14 mouse cellular contexts compared by ENCODE assay signal in the genomic region with DNA sequence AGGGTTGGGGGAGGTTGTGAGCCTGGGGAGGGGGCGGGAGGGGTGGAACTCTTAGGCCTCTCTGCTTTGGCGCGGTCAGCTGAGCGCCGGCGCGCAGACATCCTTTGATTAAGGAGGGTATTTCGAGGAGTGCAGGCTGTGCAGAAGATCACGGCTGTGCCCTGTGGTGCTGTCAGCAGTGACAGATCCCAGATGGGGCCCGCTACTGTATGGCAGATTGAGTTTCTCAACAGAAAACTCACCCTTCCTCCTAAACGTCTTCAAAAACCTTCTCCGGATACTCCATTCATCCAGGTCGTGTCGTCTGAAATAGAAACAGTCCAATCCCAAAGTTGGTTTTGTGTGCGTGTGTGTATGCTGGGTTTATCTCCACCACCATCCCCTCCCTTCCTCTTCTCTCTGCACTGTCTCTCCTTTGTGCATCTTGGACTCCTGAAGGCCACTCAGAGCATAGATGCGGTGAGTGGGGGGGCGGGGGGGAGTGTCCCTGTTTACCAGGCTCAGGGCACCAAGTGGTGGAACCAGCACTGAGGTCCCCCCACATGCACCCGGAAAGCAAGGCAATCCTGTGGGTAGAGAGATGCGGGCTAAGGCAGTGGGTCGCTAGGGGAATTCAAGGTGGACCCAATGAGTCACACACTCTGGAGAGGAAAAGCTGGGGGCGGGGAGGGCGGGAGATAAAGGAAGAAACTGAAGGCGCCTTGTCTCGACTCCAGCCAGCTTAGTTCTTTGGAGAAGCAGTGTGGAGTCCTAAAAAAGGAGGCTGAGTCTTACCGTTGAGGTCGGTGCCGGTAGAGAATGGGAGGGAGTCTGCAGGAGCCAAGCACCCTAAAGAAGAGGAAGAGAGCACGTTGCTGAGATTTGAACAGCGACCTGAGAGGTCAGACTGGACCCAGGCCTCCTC. TPM values are rescaled to one million over a fixed set of nuclear protein-coding genes. Genes with fewer than 3 reads are reported as not detected.
A peak's percentile ranks its signal among the peaks of the same experiment; 100 is the strongest.
DNase-seq lines count a peak whose midpoint lies in the region; ATAC-seq and TF ChIP-seq lines count a peak whose summit lies in the region.
"Had no signal": no experiment of that assay in that cellular context is flagged by ENCODE, and none has a peak within 500 bp of the region (broad histone marks: within the 10 kb centered on the region; RNA-seq: fewer than 3 reads in every experiment).

No protein-coding gene starts in this region.

- peak; percentile 61 for ATAC-seq in heart, embryonic 14.5 days (ENCODE audit: insufficient number of reproducible peaks, insufficient read depth, low FRiP score, low read depth)
- no peak for ATAC-seq in limb, embryonic 14.5 days (ENCODE audit: low FRiP score, low read depth)
- ATAC-seq: forebrain, embryonic 16.5 days had no signal

- H3K4me2 ChIP-seq in heart, embryonic 14.5 days (ENCODE audit: low read length), result peak overlapping the region; percentile 80
- H3K4me2 ChIP-seq in limb, embryonic 14.5 days (replicated peaks; ENCODE audit: low read depth, low read length, severe bottlenecking), result peak overlapping the region; percentile 85

- 12% methylated on average over 29 of the region's 29 CpGs for WGBS in heart, adult 2 months
- under 1% methylated on average over 29 of the region's 29 CpGs for WGBS in heart, embryonic 14.5 days
- 3% methylated on average over 29 of the region's 29 CpGs for WGBS in limb, embryonic 14.5 days

- intact Hi-C loops in heart, adult 2 months (cut with DNase I), result loop anchor here (5.0 to 10.0 kb wide), 3 partner anchors 155 to 607 kb away; a partner anchor contains a TSS

- H3K4me1 ChIP-seq in heart, adult 2 months (ENCODE audit: control insufficient read depth, insufficient read depth, low read length), result peaks cover 3% of the 10 kb centered on the region
- H3K4me1 ChIP-seq in heart, embryonic 14.5 days (ENCODE audit: control insufficient read depth in 2 of 2, insufficient read depth in 2 of 2, low read length in 2 of 2), result peaks cover 8 to 36% of the 10 kb centered on the region in 2 experiments
- peaks cover 33% of the 10 kb centered on the region for H3K4me1 ChIP-seq in limb, embryonic 14.5 days (ENCODE audit: control insufficient read depth, insufficient read depth, low read length)

- TF ChIP-seq CTCF in heart, adult 2 months (IDR thresholded peaks at IDR 0.05), result no peak
- no peak for TF ChIP-seq CTCF in brain, embryonic 14.5 days (IDR thresholded peaks at IDR 0.05; ENCODE audit: borderline replicate concordance, extremely low read depth, insufficient read depth, insufficient read length)

- no peak for TF ChIP-seq EP300 in heart, adult 2 months (IDR thresholded peaks at IDR 0.05; ENCODE audit: insufficient read depth, low read depth, low read length)

- TF ChIP-seq POLR2A in heart, adult 2 months (IDR thresholded peaks at IDR 0.05; ENCODE audit: insufficient read depth, low read depth, low read length), result 0 out of 2 replicates have a peak, but pooled peaks have one; percentile 16
- no peak for TF ChIP-seq POLR2A in brain, embryonic 14.5 days (IDR thresholded peaks at IDR 0.05; ENCODE audit: borderline replicate concordance, extremely low read depth, insufficient read depth, insufficient read length, poor library complexity, severe bottlenecking)
- no peak for TF ChIP-seq POLR2A in limb, embryonic 14.5 days (IDR thresholded peaks at IDR 0.05; ENCODE audit: borderline replicate concordance, extremely low read depth, insufficient read depth, insufficient read length)

- H3K9ac ChIP-seq in heart, adult 2 months (ENCODE audit: low read depth, low read length), result peak overlapping the region; percentile 56
- H3K9ac ChIP-seq in heart, embryonic 14.5 days (ENCODE audit: low read length), result peak overlapping the region; percentile 100
- peak overlapping the region; percentile 62 for H3K9ac ChIP-seq in limb, embryonic 14.5 days (ENCODE audit: low read depth, low read length, severe bottlenecking)

- no peaks in the 10 kb centered on the region for H3K79me2 ChIP-seq in heart, adult 2 months (replicated peaks; ENCODE audit: control insufficient read depth, insufficient read depth, low read length)

- DNase-seq in heart, adult 2 months, result peak; percentile 35 to 52
- no peak for DNase-seq in heart, adult 9 months (ENCODE audit: low spot score in 2 of 2)
- DNase-seq in brain, embryonic 14.5 days (ENCODE audit: low read depth), result peak; percentile 33
- no peak for DNase-seq in limb, embryonic 14.5 days (ENCODE audit: low spot score)
- DNase-seq in lung, postnatal 4 days, result no peak
- DNase-seq in yolk sac, embryonic 10.5 days (ENCODE audit: low spot score), result no peak
- no peak for DNase-seq in c-Kit-positive CD71-positive TER-119-positive erythroid progenitor cells, embryonic 14.5 days (ENCODE audit: low spot score)
- DNase-seq: lung, postnatal 10 days had no signal

- peak overlapping the region; percentile 48 for H3K4me3 ChIP-seq in heart, adult 2 months
- H3K4me3 ChIP-seq in heart, embryonic 14.5 days (ENCODE audit: control insufficient read depth in 1 of 2, insufficient read depth in 1 of 2, low read depth in 1 of 2, low read length in 2 of 2), result peak overlapping the region; percentile 55 to 93
- peak overlapping the region; percentile 39 for H3K4me3 ChIP-seq in limb, embryonic 14.5 days (replicated peaks; ENCODE audit: low read length)

- no peaks in the 10 kb centered on the region for H3K36me3 ChIP-seq in heart, adult 2 months (ENCODE audit: control insufficient read depth, insufficient read depth, low read length)
- H3K36me3 ChIP-seq in heart, embryonic 14.5 days (ENCODE audit: control insufficient read depth, insufficient read depth, low read length), result peaks cover 5% of the 10 kb centered on the region
- H3K36me3 ChIP-seq in limb, embryonic 14.5 days (ENCODE audit: control insufficient read depth, insufficient read depth, low read length), result no peaks in the 10 kb centered on the region

- peaks cover 2% of the 10 kb centered on the region; the same call in 1 of the 2 replicates for H3K27me3 ChIP-seq in heart, adult 2 months (ENCODE audit: control insufficient read depth, insufficient read depth, low read length)
- no peaks in the 10 kb centered on the region for H3K27me3 ChIP-seq in heart, embryonic 14.5 days (ENCODE audit: control insufficient read depth, insufficient read depth, low read length)
- peaks cover 48% of the 10 kb centered on the region; the same call in 1 of the 2 replicates for H3K27me3 ChIP-seq in limb, embryonic 14.5 days (ENCODE audit: control insufficient read depth, insufficient read depth, low read length)

- H3K27ac ChIP-seq in heart, adult 2 months, result peak overlapping the region; percentile 87
- H3K27ac ChIP-seq in heart, embryonic 14.5 days (replicated peaks in 1 of 2; ENCODE audit: control insufficient read depth in 1 of 2, insufficient read depth in 1 of 2, low read depth in 2 of 2, low read length in 2 of 2), result peak overlapping the region; percentile 99 to 100
- peak overlapping the region; percentile 68 for H3K27ac ChIP-seq in limb, embryonic 14.5 days (replicated peaks; ENCODE audit: low read depth, low read length)
- H3K27ac ChIP-seq: kidney, postnatal 0 days had no signal

- no peaks in the 10 kb centered on the region for H3K9me3 ChIP-seq in heart, embryonic 14.5 days (ENCODE audit: control insufficient read depth, low read length)
- H3K9me3 ChIP-seq in limb, embryonic 14.5 days (ENCODE audit: control insufficient read depth, low read length), result no peaks in the 10 kb centered on the region

RNA-seq across cellular contexts. Expression of a gene that starts 11.2 kb away (rescaled TPM):
- total RNA-seq in heart, adult 2 months (2021), result 10 to 100 TPM; 62.1 to 63.9 TPM
- polyA plus RNA-seq in heart, adult 2 months (2012; rRNA removed), result 10.3 and 14.8 TPM in 2 replicates
- 0.07 and 0.29 TPM in 2 replicates for polyA plus RNA-seq in brain, embryonic 14.5 days (2012; rRNA removed)
- polyA plus RNA-seq in heart, embryonic 14.5 days (2014; fragmentation: Nextera tagmentation; extraction: Ambion mirVana), result 16.3 and 17.4 TPM in 2 replicates
- polyA plus RNA-seq in limb, embryonic 14.5 days (2012; rRNA removed), result 33.4 and 36.2 TPM in 2 replicates
- 9.8 and 13.5 TPM in 2 replicates for polyA plus RNA-seq in limb, embryonic 14.5 days (2014; fragmentation: Nextera tagmentation; extraction: Ambion mirVana)
- total RNA-seq: left cerebral cortex, adult 18-20 months; monocyte, adult 5-6 weeks had no signal
- polyA plus RNA-seq: C2C12; forebrain, embryonic 16.5 days; kidney, postnatal 0 days had no signal

Comparison
In these comparisons a context has a peak if more than half of its experiments do, and no peak if none do; other contexts are left out.
1. DNase-seq: peak in heart, adult 2 months (2 of 2) and brain, embryonic 14.5 days (single experiment); none in heart, adult 9 months (0 of 2), limb, embryonic 14.5 days (single experiment), lung, postnatal 4 days (0 of 2), yolk sac, embryonic 10.5 days (single experiment) and c-Kit-positive CD71-positive TER-119-positive erythroid progenitor cells, embryonic 14.5 days (single experiment).
2. Peak in every context shown above with its lines, with median percentiles within 50 percentile points of each other: H3K27ac ChIP-seq, H3K4me3 ChIP-seq and H3K9ac ChIP-seq.